Comparison of ENCODE assay signal across 8 mouse cellular contexts in the genomic region with DNA sequence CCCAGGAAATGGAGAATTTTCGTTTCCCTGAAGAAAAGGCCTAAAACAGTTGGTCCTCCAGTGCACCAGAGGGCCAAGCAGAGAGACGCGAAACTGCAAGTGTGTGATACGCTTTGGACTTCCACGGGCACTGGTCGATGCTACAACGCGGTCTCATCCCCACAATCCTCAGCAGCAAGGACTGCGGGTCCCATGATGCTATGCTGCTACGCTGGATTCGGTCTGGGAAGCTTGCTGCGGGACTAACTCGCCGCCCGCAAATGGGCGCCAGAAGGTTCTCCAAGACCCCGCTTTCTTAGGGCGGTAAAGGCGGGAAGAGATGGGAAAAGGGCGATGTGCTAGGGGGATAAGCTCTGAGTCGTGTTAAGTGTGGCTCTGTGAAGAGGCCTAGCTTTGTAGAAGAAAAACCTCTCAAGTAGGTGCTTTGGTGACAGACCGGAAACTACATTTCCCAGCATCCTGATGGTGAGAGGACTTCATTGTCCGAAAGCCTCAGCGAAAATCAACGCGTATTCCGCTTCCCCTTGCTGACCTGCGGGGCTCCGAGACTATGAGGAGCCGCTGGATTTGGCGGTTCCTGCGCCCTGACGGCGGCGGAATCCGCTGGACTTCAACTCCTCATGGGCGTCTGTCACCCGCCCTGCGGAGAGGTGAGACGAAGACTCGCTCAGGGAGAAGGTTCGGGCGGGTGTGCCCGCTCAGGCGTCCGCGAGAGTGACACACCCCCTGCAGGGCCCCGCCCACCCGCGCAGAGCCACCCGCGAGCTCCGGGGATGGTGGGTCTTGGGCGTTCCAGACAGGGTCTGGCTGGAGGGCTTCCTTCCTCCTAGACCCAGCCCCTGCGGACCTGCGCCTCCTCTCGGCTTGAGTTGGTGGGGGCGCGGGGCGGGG. TPM values are rescaled to one million over a fixed set of nuclear protein-coding genes. Genes with fewer than 3 reads are reported as not detected.
DNase-seq lines count a peak whose midpoint lies in the region; ATAC-seq lines count a peak whose summit lies in the region.

A gene (plus strand): TSS at position 164 of the 891 bp plus-strand sequence.

- peak within 1 kb of the TSS; percentile 63 for H3K4me3 ChIP-seq in embryonic facial prominence, embryonic 11.5 days (ENCODE audit: low read depth, low read length)
- H3K4me3 ChIP-seq in intestine, embryonic 16.5 days (ENCODE audit: low read length), result peak within 1 kb of the TSS; percentile 96

- intact Hi-C loops in left cerebral cortex, postnatal 25 days (cut with DNase I), result loop anchor here (2.0 kb wide), 1 partner anchor 180 kb away; a partner anchor contains a TSS

- H3K27ac ChIP-seq in embryonic facial prominence, embryonic 11.5 days (replicated peaks; ENCODE audit: low read depth, low read length), result peak within 1 kb of the TSS; percentile 86
- peak within 1 kb of the TSS; percentile 97 for H3K27ac ChIP-seq in intestine, embryonic 16.5 days (ENCODE audit: low read length)

- no peaks in the 10 kb centered on the region for H3K4me1 ChIP-seq in embryonic facial prominence, embryonic 11.5 days (ENCODE audit: control insufficient read depth, insufficient read depth, low read length)
- peaks cover 5% of the 10 kb centered on the region; the same call in 1 of the 2 replicates for H3K4me1 ChIP-seq in intestine, embryonic 16.5 days (ENCODE audit: control insufficient read depth, insufficient read depth, low read length)

- H3K36me3 ChIP-seq in embryonic facial prominence, embryonic 11.5 days (replicated peaks; ENCODE audit: control insufficient read depth, insufficient read depth, low read depth, low read length), result no peaks in the 10 kb centered on the region
- no peaks in the 10 kb centered on the region for H3K36me3 ChIP-seq in intestine, embryonic 16.5 days (ENCODE audit: control insufficient read depth, insufficient read depth, low read length)

- ATAC-seq in embryonic facial prominence, embryonic 11.5 days (replicated peaks; ENCODE audit: insufficient number of reproducible peaks, low FRiP score, low TSS enrichment, low read depth), result peak; percentile 99
- ATAC-seq in intestine, embryonic 16.5 days, result peak; percentile 99

- peak; percentile 78 for DNase-seq in adrenal gland, postnatal 25 days
- DNase-seq in embryonic facial prominence, embryonic 11.5 days (ENCODE audit: low spot score), result peak; percentile 96
- DNase-seq in gonadal fat pad, adult 2 months (ENCODE audit: low read depth), result peak; percentile 91
- DNase-seq in left cerebral cortex, postnatal 25 days (ENCODE audit: low spot score in 2 of 2), result peak; percentile 96 to 98
- peak; percentile 93 for DNase-seq in mesoderm, embryonic 11.5 days (ENCODE audit: low read depth, low spot score)
- DNase-seq in right cerebral cortex, postnatal 25 days, result peak; percentile 93
- DNase-seq in urinary bladder, postnatal 36 days (ENCODE audit: low spot score in 2 of 2), result peak; percentile 86 to 87

- H3K9ac ChIP-seq in embryonic facial prominence, embryonic 11.5 days (replicated peaks; ENCODE audit: low read length), result peak within 1 kb of the TSS; percentile 83
- peak within 1 kb of the TSS; percentile 91 for H3K9ac ChIP-seq in intestine, embryonic 16.5 days (ENCODE audit: low read depth, low read length)

- H3K9me3 ChIP-seq in embryonic facial prominence, embryonic 11.5 days (replicated peaks; ENCODE audit: control insufficient read depth, low read length), result no peaks in the 10 kb centered on the region
- H3K9me3 ChIP-seq in intestine, embryonic 16.5 days (ENCODE audit: control insufficient read depth, low read length), result no peaks in the 10 kb centered on the region

- WGBS in embryonic facial prominence, embryonic 11.5 days, result under 1% methylated on average over 57 of the region's 60 CpGs
- under 1% methylated on average over 60 of the region's 60 CpGs for WGBS in intestine, embryonic 16.5 days

- no peaks in the 10 kb centered on the region for H3K27me3 ChIP-seq in embryonic facial prominence, embryonic 11.5 days (ENCODE audit: control insufficient read depth, insufficient read depth, low read length)
- H3K27me3 ChIP-seq in intestine, embryonic 16.5 days (replicated peaks; ENCODE audit: control insufficient read depth, insufficient read depth, low read length), result no peaks in the 10 kb centered on the region

- peak within 1 kb of the TSS; percentile 47 for H3K4me2 ChIP-seq in embryonic facial prominence, embryonic 11.5 days (ENCODE audit: low read depth, low read length)
- peak within 1 kb of the TSS; percentile 67 for H3K4me2 ChIP-seq in intestine, embryonic 16.5 days (ENCODE audit: low read depth, low read length)

RNA-seq across cellular contexts. Expression of the gene that starts here (rescaled TPM):
- 37.4 and 48.1 TPM in 2 replicates for total RNA-seq in adrenal gland, postnatal 25 days (2021)
- polyA plus RNA-seq in embryonic facial prominence, embryonic 11.5 days (2014; fragmentation: Nextera tagmentation; extraction: Ambion mirVana), result 70.8 and 76.0 TPM in 2 replicates
- 7.9 and 10.8 TPM in 2 replicates for polyA plus RNA-seq in gonadal fat pad, adult 2 months (2012; rRNA removed)
- 42.5 and 43.9 TPM in 2 replicates for polyA plus RNA-seq in intestine, embryonic 16.5 days (2015; fragmentation: Nextera tagmentation; extraction: Ambion mirVana)
- 10 to 100 TPM; 14.5 to 16.1 TPM for total RNA-seq in left cerebral cortex, postnatal 25 days (2021)

Comparison
In these comparisons a context has a peak if more than half of its experiments do, and no peak if none do; other contexts are left out.
1. Peak in every context shown above with its lines: DNase-seq, ATAC-seq, H3K4me3 ChIP-seq and H3K27ac ChIP-seq.